Mouse (Mus musculus): ENCODE results near the gene Cnot8.

DNA sequence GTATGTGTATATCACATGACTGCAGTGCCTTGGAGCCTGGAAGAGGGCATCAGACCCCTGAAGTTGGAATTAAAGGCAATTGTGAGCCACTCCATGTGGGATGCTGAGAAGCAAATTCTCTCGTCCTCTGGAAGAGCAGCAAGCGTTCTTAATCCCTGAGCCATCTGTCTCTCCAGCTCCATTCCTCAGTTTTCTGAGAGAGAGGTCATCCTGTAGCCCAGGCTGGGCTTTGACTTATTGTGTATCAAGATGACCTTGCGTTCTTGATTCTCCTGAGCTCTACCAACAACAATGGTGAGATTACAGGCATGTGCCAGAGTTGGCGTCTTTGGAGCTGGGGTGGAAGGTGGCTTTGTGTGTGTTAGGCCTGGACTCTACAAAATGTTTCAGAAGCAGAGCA is 9.2 kb upstream of the Cnot8 start:
- TF ChIP-seq CTCF (IDR thresholded peaks at IDR 0.05; ENCODE audit: extremely low read depth, insufficient read depth, low read length) = no peak
- TF ChIP-seq POLR2A (IDR thresholded peaks at IDR 0.05; ENCODE audit: extremely low read depth, insufficient read depth, low read length) = no peak
